Mouse (Mus musculus) cerebellum, adult 2 months (tissue): ENCODE results near the gene Ankrd60.

ENCODE experiments used
- CTCF ChIP-seq: fragments of 200-500 bp; IDR thresholded peaks from 2 replicates; pipeline ENCODE4 v1.5.1; 2011; ENCODE audit warnings: low read depth, mild to moderate bottlenecking, control low read depth, low read length, moderate library complexity, borderline replicate concordance; ENCODE audit not compliant: insufficient read depth
- POLR2A ChIP-seq: fragments of 200-500 bp; IDR thresholded peaks from 2 replicates; pipeline ENCODE4 v1.6.1; 2011; ENCODE audit warnings: low read length, control low read depth, borderline replicate concordance; ENCODE audit not compliant: insufficient read depth

DNA sequence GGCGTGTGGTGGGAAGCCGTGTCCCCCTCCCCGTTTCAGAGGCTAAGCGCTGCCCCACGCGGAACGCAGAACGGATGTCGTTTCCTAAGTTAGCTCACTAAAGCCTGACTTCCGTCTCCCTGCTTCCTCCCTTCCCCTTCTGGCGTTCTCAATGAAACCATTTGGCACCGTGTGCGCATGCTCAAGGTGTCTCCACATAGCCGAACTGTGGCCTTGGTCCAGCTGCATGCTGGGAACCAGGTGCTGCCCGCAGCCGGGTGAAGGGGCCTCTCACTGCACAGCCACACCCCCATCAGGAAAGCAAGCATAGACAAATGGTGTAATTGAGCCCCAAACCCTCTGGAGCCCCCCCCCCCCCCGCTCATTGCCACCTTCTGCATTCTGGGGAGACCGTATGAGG is 42.8 kb downstream of the Ankrd60 start:
- no peak for TF ChIP-seq CTCF
- no peak for TF ChIP-seq POLR2A
